Mouse (Mus musculus) gastrocnemius, postnatal 4 days (tissue): ENCODE data around the gene Cpa4. TPM values are rescaled to one million over a fixed set of nuclear protein-coding genes. Genes with fewer than 3 reads are reported as not detected.

Experiments
- DNase-seq, 2 experiments: peaks; one replicate each; pipeline ENCODE4 v3.0.0; 2021 to 2022; ENCODE audit warnings: low spot score in 2 of 2, mixed read lengths in 2 of 2
- total RNA-seq, 2 experiments: library from RNA; stranded (reverse); gene quantifications; 2 replicates each; pipeline ENCODE4 v1.2.3; 2021

The Cpa4 gene
- total RNA-seq, 2 experiments from 2014 or later, result 1.7 to 2.0 TPM

DNA sequence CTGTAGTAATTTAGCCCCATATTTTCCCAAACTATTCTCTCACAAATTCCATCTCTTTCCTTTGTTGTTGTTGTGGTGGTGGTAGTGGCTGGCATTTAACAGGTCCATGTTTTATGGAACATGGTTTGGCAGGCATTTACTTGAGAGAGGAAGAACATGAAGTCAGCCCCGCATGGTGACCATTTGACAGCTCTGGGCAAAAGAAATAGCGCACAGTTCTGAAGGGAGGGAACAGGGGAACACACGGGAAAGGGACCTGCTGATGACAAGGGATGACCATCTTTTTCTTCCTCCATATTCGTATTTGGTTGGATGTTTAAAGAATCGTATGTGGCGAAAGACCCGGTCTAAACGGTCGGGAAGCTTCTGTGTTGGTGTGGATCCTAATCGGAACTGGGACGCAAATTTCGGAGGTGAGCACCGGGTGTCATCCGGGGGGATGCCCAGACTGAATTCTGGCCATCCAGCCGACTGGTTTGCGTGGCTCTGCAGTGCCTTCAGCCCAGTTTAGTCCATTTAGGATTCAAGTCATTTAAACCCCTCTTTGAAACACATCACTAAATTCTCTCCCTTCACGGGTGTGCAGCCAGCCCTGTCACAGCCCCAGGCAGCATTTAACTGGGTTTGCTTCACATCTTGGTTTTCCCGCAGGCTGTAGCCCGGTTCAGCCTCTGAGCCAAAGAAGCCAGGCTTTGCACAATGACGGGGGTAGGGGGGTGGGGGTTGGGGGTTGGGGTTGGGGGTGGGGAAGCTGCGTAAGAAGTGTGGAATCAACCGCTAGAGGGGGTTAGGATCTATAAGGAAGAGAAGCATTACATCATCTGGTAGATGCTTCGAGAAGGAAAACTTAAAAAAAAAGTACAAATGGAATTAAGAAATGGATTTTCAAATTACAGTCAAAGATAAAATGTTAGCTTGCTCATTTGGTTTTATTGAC lies 16.3 kb upstream of the Cpa4 start:
- no peak for DNase-seq

DNA sequence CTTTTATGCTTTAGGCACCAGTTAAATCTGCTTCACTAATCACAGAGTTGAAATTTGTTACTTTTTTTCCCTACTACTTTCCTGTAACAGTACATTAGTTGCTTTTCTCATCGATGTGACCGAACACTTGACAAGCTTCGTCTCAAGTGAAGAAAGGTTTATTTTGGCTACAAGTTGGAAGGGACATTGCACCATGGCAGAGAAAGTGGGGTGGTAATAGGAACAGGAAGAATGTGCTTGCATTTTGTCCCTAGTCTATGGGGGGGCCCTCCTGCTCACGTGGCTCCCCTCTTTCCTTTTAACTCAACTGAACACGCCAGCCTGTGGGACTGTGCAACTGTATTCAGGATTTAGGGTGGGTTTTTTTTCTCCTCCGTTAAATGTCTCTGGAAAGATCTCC lies 15.5 kb upstream of the Cpa4 start:
- no peak for DNase-seq

- no peak for DNase-seq
Observed at GRCm38 (mm10) chr6:30553381-30554010, 14.7 kb upstream of the Cpa4 start.

- no peak for DNase-seq
Observed at GRCm38 (mm10) chr6:30554092-30554491, 14.1 kb upstream of the Cpa4 start.

DNA sequence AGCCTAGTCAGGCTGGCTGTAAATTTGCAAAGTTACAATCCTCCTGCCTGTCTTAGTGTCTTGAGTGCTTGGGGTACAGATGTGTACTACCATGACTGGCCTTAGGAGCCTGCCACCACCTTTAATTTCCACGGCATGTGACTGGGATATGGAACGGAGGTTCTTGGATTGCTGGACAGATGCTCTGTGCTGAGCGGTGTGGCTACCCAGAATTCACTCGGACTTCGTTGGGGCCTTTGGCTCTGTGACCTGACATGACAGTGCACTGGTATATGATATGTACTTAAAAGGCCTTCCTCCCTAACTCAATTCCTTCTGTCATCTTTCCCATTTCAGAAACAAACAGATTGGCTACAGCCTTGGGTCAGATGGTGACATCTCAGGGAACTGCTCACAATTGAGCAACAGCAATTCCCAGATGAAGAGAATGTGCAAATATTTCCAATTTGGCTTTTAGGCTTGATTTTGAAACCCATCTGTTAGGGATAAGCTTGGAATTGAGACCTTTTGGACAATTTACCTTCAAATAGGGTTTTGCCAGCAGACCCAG lies 13.5 kb upstream of the Cpa4 start:
- no peak for DNase-seq

- no peak for DNase-seq
Observed at GRCm38 (mm10) chr6:30556080-30556479, 12.1 kb upstream of the Cpa4 start.

DNA sequence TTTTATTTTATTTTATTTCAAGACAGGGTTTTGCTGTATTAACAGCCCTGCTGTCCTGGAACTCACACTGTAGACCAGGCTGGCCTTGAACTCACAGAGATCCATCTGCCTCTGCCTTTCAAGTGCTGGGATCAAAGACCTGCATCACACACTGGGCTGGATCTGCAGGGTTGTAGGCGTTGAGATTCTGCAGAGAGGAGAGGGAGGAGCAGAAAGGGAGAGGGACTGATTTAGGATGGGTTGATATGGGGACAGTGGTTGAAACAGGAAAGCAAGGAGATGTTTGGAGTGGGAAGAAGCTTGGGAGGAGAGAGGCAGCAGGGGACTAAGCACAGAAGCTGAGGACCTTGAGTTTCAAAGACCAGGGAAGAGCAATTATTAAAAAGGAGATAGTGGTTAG lies 8.4 kb upstream of the Cpa4 start:
- no peak for DNase-seq

DNA sequence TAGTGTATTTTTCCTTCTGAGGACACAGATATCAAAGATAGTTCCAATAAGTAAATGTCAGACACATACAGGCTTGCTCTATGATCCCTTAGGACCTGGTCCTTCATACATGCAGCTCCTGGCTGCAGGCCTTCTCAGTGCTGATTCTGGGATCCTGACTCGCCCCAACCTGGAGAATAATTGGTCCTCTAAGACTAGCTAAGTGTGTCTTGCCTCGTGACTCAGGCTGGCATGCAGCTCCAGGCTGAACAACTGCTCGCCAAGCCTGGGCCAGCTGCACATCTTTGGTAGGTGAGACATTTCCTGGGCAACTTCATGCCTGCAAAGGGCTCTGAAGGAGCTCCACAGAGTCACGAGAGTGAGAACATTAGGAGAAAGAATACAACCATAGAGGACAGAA lies 6.0 kb upstream of the Cpa4 start:
- no peak for DNase-seq

GRCm38 (mm10) chr6:30563575-30563974 lies 4.6 kb upstream of the Cpa4 start:
- DNase-seq, result no peak

DNA sequence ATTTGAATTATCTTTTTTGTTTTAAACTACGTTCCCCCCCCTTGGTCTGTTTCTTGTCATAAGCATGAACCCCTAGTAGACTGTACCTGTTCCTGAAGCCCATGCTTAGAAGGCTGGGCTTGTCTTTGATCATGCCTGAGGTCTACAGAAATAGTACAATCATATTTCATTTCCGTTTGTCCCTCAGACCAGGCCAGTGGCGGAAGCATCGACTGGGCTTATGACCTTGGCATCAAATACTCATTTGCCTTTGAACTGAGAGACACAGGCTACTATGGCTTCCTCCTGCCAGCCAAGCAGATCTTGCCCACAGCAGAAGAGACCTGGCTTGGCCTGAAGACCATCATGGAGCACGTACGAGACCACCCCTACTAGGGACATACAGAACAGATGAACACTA lies 4.1 kb upstream of the Cpa4 start:
- no peak for DNase-seq

DNA sequence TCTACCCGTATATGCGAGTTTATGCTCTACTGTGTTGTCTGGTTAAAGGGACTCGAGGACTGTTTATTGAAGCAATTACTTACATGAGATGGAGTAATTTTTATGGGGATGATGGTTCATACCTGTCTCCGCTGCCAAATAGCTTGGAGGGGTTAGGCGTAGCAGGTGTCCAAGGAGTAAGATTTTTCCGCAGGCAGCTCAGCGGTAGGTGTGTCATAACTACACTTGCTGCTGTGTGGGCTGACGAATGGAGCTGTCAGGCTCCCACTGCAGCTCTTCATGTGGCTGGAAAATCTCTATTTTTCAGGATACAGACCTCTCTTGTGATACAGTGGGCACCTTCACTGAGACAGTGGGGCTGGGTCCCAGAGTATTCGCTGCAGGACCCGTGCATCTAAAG lies 1.2 kb downstream of the Cpa4 start:
- DNase-seq, result no peak

DNA sequence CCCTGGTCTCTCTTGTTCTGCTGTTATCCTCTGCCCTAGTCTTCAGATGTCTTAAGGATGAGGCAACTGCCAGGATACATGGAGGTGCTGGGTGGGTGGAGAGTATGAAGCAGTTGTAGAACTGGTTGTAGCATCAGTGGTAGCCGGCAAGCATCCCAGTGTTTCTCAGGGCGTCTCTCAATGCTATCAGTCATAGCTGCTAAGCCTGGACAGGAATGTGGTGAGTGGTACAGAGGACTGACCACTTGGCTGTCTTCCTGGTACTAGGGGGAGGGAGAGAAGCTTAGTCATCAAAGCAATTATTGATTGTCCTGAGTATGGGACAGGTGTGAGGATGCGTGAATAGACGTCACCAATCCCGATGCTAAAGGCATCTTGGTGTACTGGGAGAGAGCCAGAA lies 1.8 kb downstream of the Cpa4 start:
- DNase-seq, result no peak

DNA sequence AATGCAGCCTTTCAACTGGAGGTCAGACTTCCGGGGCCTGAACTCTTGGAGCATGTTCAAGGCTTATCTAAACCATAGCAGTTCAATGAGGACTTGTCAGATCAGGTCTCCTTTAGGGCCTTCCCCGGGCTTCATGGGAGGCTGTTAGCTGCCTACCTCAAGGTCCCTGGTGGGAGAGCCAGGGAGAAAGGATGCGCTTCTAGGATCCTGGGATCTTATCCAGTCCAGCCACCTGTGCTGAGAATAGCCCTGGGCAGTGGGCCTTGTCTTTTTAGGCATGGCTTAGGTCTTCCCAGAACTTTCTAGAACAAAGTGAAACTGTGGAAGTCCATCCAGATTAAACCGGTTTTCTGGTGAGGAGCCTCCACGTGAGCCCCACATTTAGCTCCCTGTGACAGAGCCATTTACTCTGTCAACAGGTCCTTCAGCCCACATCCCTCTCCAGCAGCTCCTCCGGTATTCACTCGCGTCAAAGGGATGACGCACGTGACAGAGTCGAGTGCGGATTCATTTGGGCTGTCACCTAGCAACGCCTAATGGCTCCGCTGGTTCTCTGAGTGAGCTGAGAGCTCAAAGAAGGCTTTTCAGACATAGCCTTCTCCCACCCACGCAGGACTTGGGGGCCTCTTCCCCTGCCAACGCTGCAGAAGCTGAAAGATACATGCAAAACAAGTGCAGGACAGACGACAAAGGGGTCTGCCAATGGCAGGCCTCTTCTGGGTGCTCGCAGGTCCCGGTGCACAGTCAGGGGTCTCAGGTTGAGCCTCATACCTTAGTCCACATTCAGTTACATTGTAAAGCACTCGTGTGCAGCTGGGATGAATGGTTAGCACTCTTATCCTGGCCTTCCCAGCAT lies 4.5 kb downstream of the Cpa4 start:
- DNase-seq, result peak in 1 of 2 experiments; percentile 27

GRCm38 (mm10) chr6:30573380-30573779 lies 5.2 kb downstream of the Cpa4 start:
- DNase-seq, result no peak

GRCm38 (mm10) chr6:30574945-30575344 lies 6.8 kb downstream of the Cpa4 start:
- no peak for DNase-seq

GRCm38 (mm10) chr6:30576477-30577203 lies 8.5 kb downstream of the Cpa4 start:
- no peak for DNase-seq

DNA sequence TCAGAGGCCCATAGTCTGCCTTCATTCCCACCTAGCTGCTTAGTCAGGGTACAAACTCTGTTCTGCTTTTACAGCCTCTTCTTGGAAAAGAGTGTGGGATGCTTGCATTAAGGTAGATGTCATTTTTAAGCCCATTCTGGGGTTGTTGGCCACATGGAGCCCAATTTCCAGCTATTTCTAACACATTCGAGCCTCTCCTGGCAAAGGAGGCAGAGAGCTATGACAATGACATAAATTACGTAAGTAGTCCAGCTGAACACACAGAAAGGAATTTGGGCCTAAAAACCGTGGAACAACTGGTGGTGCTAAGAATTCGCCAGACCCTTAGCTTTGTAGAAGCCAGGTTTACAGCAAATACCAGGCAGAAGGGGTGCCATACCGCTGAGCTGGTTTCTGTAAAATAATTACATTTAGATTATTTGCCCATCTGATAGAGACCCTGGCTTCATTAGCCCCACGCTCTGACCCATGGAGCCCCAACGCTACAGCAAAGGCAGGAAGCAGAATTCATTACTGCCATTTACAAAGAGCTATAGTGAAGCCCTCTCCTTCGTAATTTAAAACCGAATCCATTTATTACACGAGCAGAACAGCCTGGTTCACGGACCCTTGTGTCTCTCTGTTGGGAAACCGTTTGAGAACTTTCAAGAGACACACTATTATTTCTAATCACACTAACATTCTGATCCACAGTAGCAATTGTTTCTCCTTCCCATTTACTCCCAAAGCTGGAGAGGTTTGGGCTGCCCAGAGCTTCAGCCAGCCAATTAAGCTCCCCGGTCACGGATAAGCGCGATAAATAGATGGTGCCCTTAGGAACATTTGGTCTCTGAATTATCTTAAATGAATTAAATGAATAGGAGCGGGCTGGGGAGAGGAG lies 12.0 kb downstream of the Cpa4 start:
- DNase-seq, result no peak

DNA sequence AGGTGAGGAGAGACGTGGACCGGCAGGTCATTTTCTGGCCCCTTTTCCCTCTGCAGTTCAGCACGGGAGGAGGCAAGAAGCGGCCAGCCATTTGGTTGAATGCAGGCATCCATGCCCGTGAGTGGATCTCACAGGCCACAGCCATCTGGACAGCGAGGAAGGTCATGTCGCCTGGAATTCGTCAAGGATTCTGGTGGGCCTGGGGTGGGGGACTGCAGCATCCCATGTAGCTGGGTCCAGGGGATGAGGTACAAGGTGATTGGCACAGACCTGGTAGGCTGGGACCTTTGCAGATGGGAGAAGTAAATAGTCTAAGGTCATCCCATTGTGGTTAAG lies 12.6 kb downstream of the Cpa4 start:
- no peak for DNase-seq

GRCm38 (mm10) chr6:30586886-30587442 lies 18.8 kb downstream of the Cpa4 start:
- no peak for DNase-seq

- DNase-seq, result no peak
Observed at GRCm38 (mm10) chr6:30589819-30590218, 21.6 kb downstream of the Cpa4 start.
